7 mouse cellular contexts compared by ENCODE assay signal in the genomic region with DNA sequence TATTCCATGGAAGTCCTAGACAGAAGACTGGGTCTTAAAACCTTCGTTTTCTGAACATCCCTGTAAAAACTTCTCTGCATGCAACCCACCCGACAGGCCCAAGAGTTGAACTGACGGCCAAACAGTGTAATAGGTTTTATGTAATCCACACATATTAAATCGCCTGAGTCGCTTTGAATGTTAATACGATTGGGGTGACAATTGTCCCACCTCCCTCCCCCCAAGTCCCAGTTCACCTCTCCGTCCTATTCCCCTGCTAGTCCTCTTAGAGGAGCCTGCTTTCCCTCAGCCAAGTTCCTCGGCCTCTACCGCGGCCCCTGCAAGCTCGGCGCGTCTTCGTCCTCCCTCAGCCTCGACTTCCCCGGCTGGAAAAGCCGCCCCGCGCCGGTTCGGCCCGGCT. TPM values are rescaled to one million over a fixed set of nuclear protein-coding genes. Genes with fewer than 3 reads are reported as not detected.
DNase-seq lines count a peak whose midpoint lies in the region; ATAC-seq and TF ChIP-seq lines count a peak whose summit lies in the region.

No protein-coding gene starts in this region.

- TF ChIP-seq CTCF in liver, adult 2 months (IDR thresholded peaks at IDR 0.05; ENCODE audit: low read depth, low read length), result no peak
- no peak for TF ChIP-seq CTCF in cortical plate, adult 2 months (IDR thresholded peaks at IDR 0.05; ENCODE audit: extremely low read depth, insufficient read depth, low read length)

- DNase-seq in liver, adult 2 months (ENCODE audit: extremely low read depth, low read depth, low spot score), result peak; percentile 33
- no peak for DNase-seq in liver
- no peak for DNase-seq in midbrain, embryonic 14.5 days
- DNase-seq in urinary bladder, postnatal 14 days (ENCODE audit: low spot score), result no peak
- no peak for DNase-seq in spleen, postnatal 4 days (ENCODE audit: low spot score in 2 of 2)

- TF ChIP-seq POLR2A in liver, adult 2 months (IDR thresholded peaks at IDR 0.05; ENCODE audit: extremely low read depth, insufficient read depth, low read length), result no peak
- no peak for TF ChIP-seq POLR2A in cortical plate, adult 2 months (IDR thresholded peaks at IDR 0.05; ENCODE audit: extremely low read depth, insufficient read depth, low read length)

- peak overlapping the region; percentile 48 for H3K27ac ChIP-seq in liver, adult 2 months (replicated peaks; ENCODE audit: insufficient read depth, low read depth, low read length)
- H3K27ac ChIP-seq in cortical plate, adult 2 months (ENCODE audit: insufficient read depth, low read length), result no peak overlapping the region
- peak overlapping the region; percentile 97 for H3K27ac ChIP-seq in hindbrain, embryonic 15.5 days (replicated peaks)
- H3K27ac ChIP-seq in midbrain, embryonic 14.5 days (replicated peaks; ENCODE audit: low read depth, low read length), result peak overlapping the region; percentile 98

- peaks cover 13% of the 10 kb centered on the region for H3K79me2 ChIP-seq in liver, adult 2 months (ENCODE audit: control insufficient read depth, insufficient read depth, low read length)

- H3K9ac ChIP-seq in liver, adult 2 months (ENCODE audit: low read depth, low read length), result peak overlapping the region; percentile 99
- H3K9ac ChIP-seq in hindbrain, embryonic 15.5 days, result peak overlapping the region; percentile 90
- peak overlapping the region; percentile 80 for H3K9ac ChIP-seq in midbrain, embryonic 14.5 days (replicated peaks; ENCODE audit: low read length)

- H3K4me3 ChIP-seq in liver, adult 2 months (ENCODE audit: insufficient read depth, low read depth, low read length), result peak overlapping the region; percentile 77
- H3K4me3 ChIP-seq in cortical plate, adult 2 months (ENCODE audit: insufficient read depth, low read length), result peak overlapping the region; percentile 84
- H3K4me3 ChIP-seq in hindbrain, embryonic 15.5 days, result peak overlapping the region; percentile 86
- peak overlapping the region; percentile 80 for H3K4me3 ChIP-seq in midbrain, embryonic 14.5 days (replicated peaks; ENCODE audit: low read depth, low read length)

- ATAC-seq in hindbrain, embryonic 15.5 days (ENCODE audit: low FRiP score, low read depth), result peak; percentile 12; the same call in 1 of the 2 replicates
- no peak for ATAC-seq in midbrain, embryonic 14.5 days (ENCODE audit: low FRiP score, low TSS enrichment)

- H3K36me3 ChIP-seq in liver, adult 2 months (ENCODE audit: control insufficient read depth, insufficient read depth, low read length), result peaks cover under 1% of the 10 kb centered on the region
- peaks cover 1% of the 10 kb centered on the region; the same call in 1 of the 2 replicates for H3K36me3 ChIP-seq in hindbrain, embryonic 15.5 days
- H3K36me3 ChIP-seq in midbrain, embryonic 14.5 days (ENCODE audit: control insufficient read depth, insufficient read depth, low read length), result 0 out of 2 replicates have a peak, but pooled peaks cover 6% of the 10 kb centered on the region

- no peaks in the 10 kb centered on the region for H3K27me3 ChIP-seq in liver, adult 2 months (ENCODE audit: control insufficient read depth, insufficient read depth, low read length)
- no peaks in the 10 kb centered on the region for H3K27me3 ChIP-seq in hindbrain, embryonic 15.5 days
- no peaks in the 10 kb centered on the region for H3K27me3 ChIP-seq in midbrain, embryonic 14.5 days (ENCODE audit: control insufficient read depth, insufficient read depth, low read length)

- H3K4me1 ChIP-seq in liver, adult 2 months (ENCODE audit: control insufficient read depth, insufficient read depth, low read length), result peaks cover 2% of the 10 kb centered on the region; the same call in 1 of the 2 replicates
- no peaks in the 10 kb centered on the region for H3K4me1 ChIP-seq in cortical plate, adult 2 months (ENCODE audit: control insufficient read depth, insufficient read depth, low read length)
- peaks cover 32% of the 10 kb centered on the region for H3K4me1 ChIP-seq in hindbrain, embryonic 15.5 days (replicated peaks)
- peaks cover 25% of the 10 kb centered on the region for H3K4me1 ChIP-seq in midbrain, embryonic 14.5 days (ENCODE audit: control insufficient read depth, insufficient read depth, low read length)

- peak overlapping the region; percentile 87 for H3K4me2 ChIP-seq in hindbrain, embryonic 15.5 days
- peak overlapping the region; percentile 79 for H3K4me2 ChIP-seq in midbrain, embryonic 14.5 days (ENCODE audit: low read length)

- under 1% methylated on average over 20 of the region's 22 CpGs for WGBS in liver, adult 2 months
- 0% methylated on average over 21 of the region's 22 CpGs for WGBS in hindbrain, embryonic 15.5 days
- WGBS in midbrain, embryonic 14.5 days, result under 1% methylated on average over 21 of the region's 22 CpGs

- H3K9me3 ChIP-seq in hindbrain, embryonic 15.5 days, result no peaks in the 10 kb centered on the region
- no peaks in the 10 kb centered on the region for H3K9me3 ChIP-seq in midbrain, embryonic 14.5 days (ENCODE audit: control insufficient read depth, low read length)

RNA-seq across cellular contexts. Expression of a gene that starts 1.5 kb away (rescaled TPM):
- 3.2 and 5.6 TPM in 2 replicates for total RNA-seq in liver, adult 2 months (2014; rRNA removed)
- polyA plus RNA-seq in liver, adult 2 months (2012; rRNA removed), result 6.6 and 6.8 TPM in 2 replicates
- 8.0 and 9.7 TPM in 2 replicates for polyA plus RNA-seq in cortical plate, adult 2 months (2012; rRNA removed)
- 5.8 and 8.4 TPM in 2 replicates for polyA plus RNA-seq in hindbrain, embryonic 15.5 days (2015; fragmentation: Nextera tagmentation; extraction: Ambion mirVana)
- polyA plus RNA-seq in midbrain, embryonic 14.5 days (2014; fragmentation: Nextera tagmentation; extraction: Ambion mirVana), result 4.0 and 6.3 TPM in 2 replicates

RNA-seq across cellular contexts. Expression of a gene that starts 2.2 kb away (rescaled TPM):
- 81.6 and 86.0 TPM in 2 replicates for total RNA-seq in liver, adult 2 months (2014; rRNA removed)
- polyA plus RNA-seq in liver, adult 2 months (2012; rRNA removed), result 14.1 and 15.6 TPM in 2 replicates
- polyA plus RNA-seq in cortical plate, adult 2 months (2012; rRNA removed), result 78.2 and 82.1 TPM in 2 replicates
- 46.1 and 49.7 TPM in 2 replicates for polyA plus RNA-seq in hindbrain, embryonic 15.5 days (2015; fragmentation: Nextera tagmentation; extraction: Ambion mirVana)
- polyA plus RNA-seq in midbrain, embryonic 14.5 days (2014; fragmentation: Nextera tagmentation; extraction: Ambion mirVana), result 62.0 and 79.0 TPM in 2 replicates
